Mouse (Mus musculus): Measurements from ENCODE around the gene Cbx5.

Gene Cbx5

DNA sequence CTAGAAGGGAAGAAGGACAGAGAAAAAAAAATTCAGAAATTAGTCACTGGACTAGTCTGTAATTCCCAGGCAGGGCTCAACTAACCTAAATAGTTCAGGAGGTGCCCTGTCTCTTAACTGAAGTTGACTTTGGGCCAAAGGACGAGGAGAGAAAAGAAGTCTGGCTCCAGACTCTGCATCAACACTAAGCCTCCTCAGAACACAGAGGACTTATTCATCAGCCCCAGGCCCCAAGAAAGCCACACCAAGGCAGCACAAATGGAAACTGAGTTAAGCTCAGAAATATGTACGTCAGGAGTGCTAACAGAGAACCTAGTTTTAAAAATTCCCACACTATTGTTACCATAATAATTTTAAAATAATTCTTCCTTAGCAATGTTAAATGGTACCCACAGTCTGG is 25.5 kb downstream of the Cbx5 start:
- WGBS: 19% methylated on average over 2 of the region's 2 CpGs

DNA sequence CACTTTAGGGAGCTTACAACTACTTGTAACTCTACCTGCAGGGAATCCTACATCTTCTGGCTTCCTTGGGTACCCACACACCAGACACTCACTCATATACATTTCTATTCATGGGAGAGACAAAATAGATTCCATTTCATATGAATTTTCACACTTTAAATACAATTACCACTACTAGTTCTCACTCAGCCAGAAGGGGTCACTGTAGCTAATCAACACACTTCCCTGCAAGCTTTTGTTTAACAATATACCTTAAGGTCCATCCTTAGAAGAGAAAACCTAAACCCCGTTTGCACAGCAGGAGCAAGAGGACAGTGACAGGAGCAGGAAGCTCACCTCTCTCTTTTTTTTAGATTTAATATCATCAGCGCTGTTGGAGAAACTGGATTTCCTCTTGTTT is 34.5 kb downstream of the Cbx5 start:
- 49% methylated on average over 2 of the region's 2 CpGs for WGBS

DNA sequence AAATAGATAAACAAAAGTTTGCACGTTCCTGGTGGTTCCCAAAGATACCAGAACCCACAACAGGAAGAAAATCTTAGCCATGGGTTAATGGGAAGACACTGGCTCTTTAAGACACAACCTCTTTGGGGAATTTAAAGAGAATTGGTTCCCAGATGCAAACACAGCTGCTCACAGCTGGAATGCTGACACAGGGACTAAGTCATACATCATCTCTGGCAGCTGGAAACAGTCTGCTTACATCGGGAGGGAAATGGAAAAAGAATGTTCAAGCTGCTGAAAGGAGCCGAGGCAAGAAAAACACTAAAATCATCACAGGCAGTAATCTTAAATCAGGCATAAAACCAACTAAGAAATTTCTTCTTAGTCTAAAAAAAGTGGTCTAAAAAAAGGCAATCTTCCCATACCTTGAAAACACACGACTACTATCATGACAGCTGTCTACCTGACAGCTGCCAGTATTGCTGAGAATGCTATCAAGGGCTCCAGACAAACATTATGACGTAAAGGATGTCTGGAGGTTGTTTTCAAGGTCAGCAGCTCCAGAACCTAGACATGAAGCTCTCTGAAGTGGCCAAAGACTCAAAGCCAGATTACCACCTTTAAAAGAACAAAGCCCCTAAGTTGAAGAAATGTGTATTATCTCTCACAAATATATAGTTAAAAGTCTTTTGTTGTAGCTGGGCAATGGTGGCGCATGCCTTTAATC is 37.4 kb downstream of the Cbx5 start:
- 45% methylated on average over 6 of the region's 6 CpGs for WGBS

DNA sequence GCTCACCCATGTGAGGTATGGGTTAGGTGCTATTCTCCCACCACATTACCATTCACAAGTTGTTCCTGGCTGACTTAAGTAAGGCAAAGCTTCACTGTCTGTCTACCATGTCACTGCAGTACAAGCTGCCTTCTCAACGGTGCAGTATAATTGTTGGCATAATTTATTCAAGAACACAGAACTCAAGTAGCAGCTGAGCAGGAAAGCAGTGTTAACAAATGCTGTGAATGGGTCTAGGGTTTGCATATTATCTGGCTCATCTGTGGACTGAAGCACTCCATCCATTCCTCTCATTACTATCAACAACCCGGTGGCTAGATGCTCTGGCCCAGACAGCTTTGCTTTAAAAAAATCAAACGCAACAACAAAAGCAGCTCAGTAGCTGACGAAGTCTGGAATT is 41.8 kb downstream of the Cbx5 start:
- 42% methylated on average over 4 of the region's 4 CpGs for WGBS

DNA sequence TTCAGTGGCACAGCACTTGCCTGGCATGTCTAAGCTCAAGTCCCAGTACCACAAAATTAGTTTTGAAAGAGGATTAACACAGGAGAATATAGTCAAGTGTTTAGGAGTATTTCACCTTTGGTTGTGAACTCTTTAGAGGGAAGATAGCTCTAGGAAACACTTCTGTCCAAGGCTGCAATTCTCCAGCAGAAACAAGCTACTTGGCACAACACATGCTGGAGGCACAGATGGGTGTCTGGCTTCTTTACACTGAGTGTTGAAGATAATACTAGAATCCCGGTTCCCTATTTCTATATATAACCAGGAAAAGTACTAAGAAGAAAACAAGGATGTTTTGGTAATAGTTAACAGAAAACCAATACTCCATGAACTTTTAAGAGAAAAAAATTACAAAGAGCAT is 42.8 kb downstream of the Cbx5 start:
- 16% methylated on average over 1 of the region's 1 CpGs for WGBS

DNA sequence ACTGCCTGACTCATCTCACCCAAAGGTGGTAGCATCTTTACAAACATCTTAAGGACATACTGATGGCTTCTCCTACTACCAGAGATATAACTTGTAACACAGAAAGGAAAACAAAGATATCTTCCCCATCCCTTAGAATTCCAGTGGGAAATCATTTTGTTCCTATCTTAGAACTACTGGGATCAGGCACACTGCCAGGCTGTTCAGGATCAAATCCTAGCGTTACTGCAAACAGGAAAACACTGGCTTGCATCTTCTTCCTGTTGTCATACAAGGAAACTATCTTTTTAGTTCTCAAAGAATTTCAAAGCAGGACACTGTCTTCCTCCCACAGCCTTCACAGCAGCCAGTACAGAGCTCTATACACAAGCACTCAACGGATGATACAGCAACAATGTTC is 46.0 kb downstream of the Cbx5 start:
- 33% methylated on average over 2 of the region's 2 CpGs for WGBS

DNA sequence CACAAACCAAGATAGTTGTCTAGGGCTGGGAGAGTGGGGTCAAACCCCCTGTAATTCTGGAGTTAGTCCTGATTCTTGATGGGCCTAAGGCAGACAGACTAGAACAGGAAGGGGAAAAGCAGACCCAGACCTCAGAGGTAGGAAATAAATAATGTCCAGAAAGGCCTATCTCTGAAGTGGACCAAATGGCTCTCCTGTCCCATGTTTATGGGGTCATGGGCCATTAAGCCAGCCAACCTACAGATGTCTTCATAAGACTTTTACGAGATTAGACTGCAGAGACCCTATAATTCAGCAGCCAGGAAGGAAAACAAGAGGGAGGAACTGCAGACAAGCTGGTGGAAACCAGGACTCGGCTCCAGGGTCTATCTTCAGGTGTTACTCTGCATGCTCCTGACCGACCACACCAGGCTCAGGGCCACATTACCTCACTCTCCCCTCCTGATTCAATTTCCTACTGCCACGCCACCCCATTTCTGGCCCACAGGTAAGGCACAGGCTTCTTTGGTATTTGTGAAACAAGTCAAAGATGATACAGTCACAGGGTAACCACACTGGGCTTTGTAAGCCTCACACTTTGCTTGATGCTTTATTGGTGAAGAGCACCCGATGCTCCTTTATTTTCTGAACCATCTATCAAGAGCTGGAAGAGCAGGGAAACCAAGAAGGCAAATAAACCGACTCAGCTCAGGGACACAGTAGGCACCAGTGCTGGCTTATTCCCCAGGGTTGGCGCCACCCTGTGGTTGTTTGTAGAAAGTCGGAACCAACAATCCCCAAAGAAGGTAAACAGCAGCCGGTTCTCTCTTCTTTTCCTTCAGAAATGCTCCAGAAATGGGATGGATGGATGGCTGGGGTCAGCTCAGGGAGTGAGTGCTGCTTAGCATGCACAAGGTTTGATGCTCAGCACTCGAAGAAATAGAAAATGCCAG is 48.8 kb downstream of the Cbx5 start:
- WGBS: 56% methylated on average over 10 of the region's 10 CpGs

DNA sequence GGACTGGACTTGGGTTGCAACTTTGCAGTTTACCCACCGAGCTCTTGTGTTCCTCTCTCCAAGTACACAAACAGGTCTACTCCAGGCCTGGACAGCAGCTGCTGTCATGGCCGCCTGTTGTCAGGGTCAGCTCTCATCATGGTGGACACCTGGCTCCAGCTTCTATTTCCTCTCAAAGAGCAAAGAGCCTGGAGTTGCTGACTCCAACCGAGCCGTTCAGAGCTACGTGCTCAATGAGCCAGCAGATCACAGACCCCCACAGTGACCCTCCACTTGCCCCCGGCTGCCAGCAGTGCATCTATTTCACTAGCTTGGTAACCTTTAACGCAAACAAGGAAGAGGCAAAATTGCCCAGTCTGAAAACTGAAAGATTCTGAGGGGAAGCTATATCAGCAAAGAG is 49.5 kb downstream of the Cbx5 start:
- WGBS: 88% methylated on average over 7 of the region's 7 CpGs

DNA sequence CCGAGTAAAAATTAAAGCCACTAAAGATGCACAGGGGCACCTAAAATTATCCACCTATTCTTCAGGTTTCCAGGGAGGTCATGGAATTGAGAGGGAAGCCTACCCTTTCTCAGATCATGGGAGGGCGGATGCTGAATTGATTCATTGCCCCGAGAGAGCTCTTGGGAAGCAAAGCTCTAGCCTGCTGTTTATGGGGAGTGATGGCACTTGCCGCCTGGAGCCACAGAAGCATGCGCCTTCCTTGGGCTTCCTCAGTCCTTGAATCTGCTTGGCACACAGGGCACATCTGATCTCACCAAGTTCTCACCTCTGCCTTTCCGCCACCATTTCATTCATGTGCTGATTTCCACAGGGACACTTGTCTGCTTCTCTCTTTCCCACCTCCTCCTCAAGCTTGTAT is 51.8 kb downstream of the Cbx5 start:
- WGBS: 86% methylated on average over 6 of the region's 6 CpGs

DNA sequence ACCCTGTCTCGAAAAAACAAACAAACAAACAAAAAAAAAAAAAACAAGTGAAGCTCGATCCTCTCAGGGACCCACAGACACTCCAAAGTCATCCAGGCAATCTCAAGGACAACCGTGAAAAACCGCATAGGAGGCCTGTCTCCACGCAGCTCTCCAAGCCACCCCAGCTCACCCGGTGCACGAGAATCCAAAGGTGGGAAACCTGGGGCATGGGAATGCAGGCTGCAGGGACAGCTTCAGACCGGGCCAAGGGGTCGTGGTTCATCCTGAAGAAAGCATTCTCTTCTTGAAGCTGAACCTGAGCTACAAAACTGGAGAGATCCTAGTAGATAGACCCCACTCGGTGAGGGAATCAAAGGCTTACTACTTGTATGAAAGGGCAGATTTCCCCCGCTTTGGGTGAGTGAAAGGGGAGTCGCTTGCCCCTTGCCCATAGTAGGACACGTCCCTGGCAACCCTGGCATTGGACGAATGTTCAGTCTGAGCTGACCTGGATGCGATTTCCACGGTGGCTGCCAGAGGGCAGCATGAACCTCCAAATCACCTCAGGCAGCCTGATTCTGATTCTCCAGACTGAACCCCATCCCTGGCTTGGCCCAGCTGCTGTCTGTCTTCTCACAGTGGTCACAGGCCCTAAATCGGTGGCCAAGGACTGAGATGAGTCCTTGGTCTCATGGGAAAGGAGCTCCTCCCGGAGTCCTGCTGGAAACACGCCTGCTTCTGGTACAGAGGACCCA is 54.0 kb downstream of the Cbx5 start:
- 54% methylated on average over 19 of the region's 19 CpGs for WGBS

DNA sequence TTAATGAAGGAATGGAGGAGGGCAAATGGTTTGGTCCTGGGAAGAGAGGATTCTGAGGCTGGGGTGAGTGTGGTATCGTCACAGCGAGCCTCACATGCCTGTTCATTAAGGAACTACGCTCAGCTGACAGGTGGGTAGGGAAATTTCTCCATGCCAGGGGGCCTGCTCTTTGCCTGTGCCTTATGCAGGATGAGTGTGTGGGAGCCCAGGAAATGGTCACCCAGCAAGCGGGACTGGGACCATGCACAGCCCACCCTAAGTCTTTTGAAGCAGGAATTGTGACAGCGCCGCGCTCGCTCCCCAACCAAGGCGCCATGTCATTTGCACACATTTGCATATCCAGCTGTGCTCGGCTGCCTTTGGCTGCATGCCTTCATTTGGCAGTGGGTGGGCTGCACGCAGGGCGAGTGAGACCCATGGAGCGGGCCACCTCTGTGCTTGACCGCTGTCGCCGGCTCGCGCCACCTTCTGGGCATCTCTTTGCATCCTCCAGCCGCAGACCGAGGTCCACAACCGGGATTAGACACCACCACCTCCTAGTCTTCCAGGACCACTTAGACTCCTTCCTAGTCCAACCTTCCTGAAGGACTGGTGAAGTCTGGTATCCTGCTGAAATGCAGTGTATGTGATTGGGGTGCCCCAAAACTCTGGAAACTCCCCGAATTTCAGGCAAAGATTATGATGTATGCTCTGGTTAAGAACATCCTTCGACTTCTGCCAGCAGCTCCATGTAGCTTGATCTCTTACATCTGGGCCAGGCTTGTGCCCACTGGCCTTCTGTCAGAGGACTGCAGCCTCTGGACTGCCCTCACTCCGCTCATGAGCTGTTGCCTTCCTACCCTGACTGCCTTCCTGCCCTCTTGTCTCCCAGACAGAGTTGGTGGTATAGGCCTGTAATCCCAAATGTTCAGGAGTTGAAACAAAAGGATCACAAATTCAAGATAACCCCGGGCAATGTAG is 55.7 kb downstream of the Cbx5 start:
- 20% methylated on average over 25 of the region's 25 CpGs for WGBS

DNA sequence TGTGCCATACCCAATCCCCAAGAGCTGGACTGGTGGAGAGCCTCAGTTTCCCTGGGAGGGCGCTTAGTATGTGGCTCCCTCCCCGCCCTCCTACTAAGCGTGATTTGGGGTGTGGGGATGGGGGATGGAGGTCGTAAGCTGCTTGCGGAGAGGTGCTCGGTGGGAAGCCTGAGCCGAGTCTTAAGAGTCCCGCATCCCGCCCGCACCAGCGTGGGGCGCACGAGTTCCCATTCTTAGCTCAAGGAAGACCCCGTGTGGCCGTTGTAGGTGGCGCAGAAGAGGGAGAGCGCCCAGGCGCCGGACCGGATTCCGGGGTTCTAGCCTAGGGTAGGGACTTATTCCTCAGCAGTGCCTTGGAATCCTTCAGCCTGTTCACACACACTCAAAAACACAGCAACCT is 56.5 kb downstream of the Cbx5 start:
- 2% methylated on average over 21 of the region's 21 CpGs for WGBS

DNA sequence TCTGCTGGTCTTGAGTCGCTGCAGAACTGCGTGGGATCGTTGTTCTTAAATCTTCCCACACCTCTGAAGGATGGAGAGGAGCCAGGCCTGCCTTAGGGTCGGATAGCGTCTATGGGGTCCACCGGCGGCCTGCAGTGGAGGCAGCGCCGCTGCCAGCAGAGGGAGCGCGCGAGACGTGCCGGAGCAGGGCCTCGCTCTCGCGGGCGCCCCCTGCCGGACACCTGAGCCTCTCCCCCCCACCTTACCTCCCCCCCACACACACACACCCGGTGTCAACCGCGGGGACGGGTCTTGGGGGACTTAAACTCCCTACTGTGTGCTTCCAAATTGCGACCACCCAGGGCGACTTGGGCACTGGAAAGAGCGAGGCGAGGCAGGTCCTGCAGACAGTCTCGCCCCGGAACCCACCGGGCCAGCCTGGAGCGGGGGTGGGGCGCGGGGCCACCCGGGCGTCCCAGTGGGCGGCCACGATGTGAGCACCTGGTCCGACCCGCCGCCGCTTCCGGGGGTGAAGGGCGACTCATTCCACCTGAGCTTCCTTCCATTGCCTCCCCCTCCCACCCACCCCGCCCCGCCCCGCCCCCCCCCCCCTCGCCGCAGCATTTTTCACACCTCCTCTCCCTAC is 57.3 kb downstream of the Cbx5 start:
- 1% methylated on average over 43 of the region's 48 CpGs for WGBS

DNA sequence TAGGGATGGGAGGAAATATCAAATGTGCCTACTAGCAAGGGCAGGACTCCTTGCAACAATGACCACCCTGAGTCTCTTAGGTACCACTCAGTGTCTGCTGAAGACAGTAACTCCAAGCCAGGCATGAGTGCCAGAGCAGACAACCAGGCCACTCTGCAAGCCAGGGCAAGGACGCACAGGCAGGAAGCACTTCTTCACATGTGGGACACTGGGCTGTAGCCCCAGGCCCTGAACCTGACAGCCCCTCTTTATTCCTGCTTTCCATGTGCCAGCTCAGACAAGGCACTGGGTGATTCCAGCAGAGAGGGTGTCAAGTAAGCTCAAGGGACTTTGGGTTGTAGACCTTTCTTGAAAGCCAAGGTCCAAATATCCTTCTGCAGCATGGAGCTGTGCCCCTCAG is 60.8 kb downstream of the Cbx5 start:
- 93% methylated on average over 1 of the region's 1 CpGs for WGBS

DNA sequence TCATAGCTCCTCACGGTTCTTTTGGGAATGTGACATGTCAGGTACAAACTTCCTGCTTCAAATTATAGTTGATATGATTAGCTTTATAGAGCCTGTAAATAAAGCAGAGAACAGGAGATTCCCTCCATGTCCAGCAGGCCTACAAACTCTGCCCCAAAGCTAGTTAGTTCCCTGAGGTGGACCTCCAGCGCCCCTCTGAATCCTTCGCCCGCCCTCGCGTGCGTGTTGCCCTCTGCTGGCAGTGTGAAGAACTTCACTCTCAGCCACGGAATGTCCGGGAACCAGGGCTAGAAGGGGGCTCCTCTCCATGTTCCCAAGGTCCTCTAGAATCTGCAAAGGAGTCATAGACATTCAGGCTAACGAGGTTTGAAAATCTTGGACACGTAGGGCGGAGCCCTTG is 61.5 kb downstream of the Cbx5 start:
- WGBS: 21% methylated on average over 12 of the region's 12 CpGs

DNA sequence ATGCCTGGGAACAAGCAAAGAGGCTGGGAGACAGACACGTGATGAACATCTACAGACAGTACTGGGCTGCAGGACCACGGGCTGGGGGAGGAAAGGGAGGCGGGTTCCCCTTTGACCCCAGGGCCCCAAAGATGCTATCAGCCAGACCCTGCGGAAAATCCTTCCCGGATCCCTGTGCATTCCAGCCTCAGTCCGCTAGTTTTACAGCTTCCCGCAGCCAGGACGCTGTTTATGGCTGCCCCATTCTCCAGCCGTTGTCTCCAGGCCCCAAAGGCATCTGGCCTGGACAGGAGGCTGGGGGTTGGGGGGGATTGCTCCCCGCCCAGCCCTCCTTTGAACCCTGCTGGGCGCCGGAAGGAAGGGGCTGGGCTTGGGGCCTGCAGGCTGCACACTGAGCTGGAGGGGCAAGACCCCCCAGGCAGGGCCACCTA is 62.0 kb downstream of the Cbx5 start:
- 28% methylated on average over 12 of the region's 12 CpGs for WGBS

DNA sequence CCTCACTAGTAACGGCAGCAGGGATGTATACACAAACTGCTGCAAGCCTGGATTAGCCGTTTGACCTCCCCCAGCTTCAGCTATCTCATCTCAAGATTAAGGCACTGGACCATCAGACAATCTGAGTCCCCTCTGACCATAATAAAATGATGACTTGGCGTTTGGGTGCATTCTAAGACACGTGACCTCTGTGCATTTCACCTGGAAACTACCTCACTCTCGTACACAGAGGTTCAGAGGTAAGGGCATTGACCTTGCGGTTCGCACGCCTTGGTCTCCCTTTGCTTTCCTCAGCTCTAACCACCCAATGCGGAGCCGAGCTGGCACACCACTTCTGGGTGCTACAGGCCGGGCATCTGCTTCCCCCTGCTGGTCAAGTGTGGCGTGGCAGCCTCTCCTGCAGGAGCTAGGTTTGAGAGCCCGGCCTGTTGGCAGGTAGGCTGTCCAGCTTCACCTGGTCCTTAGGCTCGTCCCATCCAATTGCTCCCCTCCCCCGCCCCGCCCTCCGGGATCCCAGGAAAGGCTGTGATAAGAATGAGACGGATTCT is 62.7 kb downstream of the Cbx5 start:
- WGBS: 4% methylated on average over 18 of the region's 18 CpGs

DNA sequence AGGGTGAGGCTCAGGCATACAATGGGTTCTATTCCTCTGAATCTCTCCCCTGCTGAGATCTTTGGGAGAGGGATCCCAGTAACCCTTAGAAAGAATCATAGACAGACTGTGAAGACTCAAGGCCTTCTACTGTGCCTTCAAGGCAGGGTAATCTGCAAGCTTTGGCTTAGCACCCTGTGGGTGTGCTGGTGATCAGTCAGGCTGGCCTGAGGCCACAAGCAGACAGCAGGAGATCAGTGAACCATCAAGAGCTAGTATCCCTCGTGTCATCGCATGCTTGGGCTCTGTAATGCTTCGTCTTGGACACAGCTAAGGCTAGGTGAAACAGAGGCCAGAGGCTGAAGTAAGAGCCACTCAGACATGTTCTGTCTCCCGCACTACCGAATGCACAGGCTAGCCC is 66.4 kb downstream of the Cbx5 start:
- WGBS: 87% methylated on average over 5 of the region's 5 CpGs

DNA sequence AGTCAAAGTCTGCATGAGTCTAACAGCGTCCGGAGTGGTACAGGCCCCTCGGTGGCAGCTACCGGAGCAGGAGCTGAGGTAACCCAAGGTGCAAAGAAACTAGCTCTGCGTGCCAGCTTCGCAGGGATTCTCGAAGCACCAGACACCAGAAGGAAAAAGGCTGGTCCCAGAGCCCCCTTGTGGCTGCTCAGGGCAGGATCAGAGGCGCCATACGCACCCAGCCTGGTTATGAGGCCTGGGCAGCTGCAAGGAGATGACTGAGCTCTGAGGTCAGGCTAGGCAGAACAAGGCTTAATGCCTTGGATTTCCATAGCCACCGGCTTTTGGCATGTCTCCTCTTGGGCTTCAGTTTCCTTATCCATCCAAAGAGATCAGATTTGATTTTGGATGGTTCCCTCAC is 67.1 kb downstream of the Cbx5 start:
- WGBS: 27% methylated on average over 10 of the region's 10 CpGs

DNA sequence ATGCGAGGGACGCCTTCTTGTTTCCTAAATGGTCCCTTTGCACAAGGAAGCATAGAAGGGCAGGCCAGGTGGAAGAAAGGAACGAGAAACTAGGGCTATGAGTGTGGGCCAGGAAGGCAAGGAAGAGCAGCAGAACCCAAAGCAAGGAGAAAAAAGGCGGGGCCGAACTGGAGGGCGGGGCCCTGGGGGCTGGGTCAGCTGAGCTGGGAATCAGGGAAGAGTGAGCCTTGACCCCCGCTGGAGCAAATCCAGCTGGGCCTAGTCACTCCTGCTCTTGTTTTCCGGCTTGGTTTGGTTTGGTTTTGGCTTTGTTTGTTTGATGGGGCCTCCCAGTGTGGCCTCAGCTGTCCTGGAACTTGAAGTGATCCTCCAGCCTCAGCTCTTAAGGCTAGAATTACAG is 68.3 kb downstream of the Cbx5 start:
- 52% methylated on average over 8 of the region's 8 CpGs for WGBS

DNA sequence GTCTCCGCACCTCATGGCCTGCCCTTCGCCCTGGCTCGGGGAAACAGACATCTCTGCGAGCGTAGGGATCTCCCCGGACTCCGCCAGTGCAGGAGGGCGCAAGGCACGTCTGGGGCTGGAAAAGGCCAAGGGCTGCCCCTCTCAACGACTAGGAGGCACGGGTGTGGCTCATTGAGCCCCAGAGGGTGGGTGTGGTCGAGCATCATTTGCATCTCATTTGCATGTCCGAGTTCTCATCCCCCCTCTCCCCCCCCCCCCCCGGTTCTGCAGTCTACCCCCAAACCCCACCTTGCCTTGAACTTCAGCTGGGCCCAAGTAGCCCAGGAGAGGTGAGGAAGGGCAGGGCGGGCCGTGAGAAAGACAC is 69.3 kb downstream of the Cbx5 start:
- WGBS: 28% methylated on average over 16 of the region's 16 CpGs

Measured in cerebral cortex, adult 2 months (tissue).